ENCODE assay signal across 8 mouse cellular contexts in the genomic region with DNA sequence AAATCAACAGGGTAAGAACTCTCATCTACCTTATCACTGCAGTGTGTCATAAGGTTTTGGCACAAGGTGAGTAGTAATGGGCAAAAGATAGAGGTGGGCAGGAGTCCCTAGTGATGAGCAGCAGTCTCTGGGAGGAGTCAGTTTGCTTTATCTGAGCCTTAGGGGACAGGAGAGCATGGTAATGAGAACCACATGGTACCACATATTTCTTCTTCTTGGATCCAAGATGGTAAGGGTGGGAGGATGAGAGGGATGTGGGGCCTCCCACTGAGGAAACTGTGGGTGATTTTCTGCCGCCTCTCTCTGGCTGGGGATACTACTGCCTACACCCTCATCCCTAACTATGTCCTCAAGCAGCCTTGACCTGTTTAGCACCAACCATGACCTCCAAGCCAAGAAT.
DNase-seq lines count a peak whose midpoint lies in the region; ATAC-seq and TF ChIP-seq lines count a peak whose summit lies in the region.
"Had no signal": no experiment of that assay in that cellular context is flagged by ENCODE, and none has a peak within 500 bp of the region (broad histone marks: within the 10 kb centered on the region; RNA-seq: fewer than 3 reads in every experiment).

No protein-coding gene starts in this region.

- peak; percentile 25; the same call in 1 of the 2 replicates for ATAC-seq in embryonic facial prominence, embryonic 15.5 days (ENCODE audit: insufficient number of reproducible peaks, low FRiP score, low TSS enrichment, low read depth)
- peak; percentile 24; the same call in 1 of the 2 replicates for ATAC-seq in liver, embryonic 15.5 days (ENCODE audit: insufficient read depth)

- no peaks in the 10 kb centered on the region for H3K27me3 ChIP-seq in kidney, adult 2 months (replicated peaks; ENCODE audit: control insufficient read depth, insufficient read depth, low read length)
- H3K27me3 ChIP-seq in embryonic facial prominence, embryonic 10.5 days (replicated peaks; ENCODE audit: low read depth, poor library complexity, severe bottlenecking) = no peaks in the 10 kb centered on the region
- no peaks in the 10 kb centered on the region for H3K27me3 ChIP-seq in embryonic facial prominence, embryonic 15.5 days
- no peaks in the 10 kb centered on the region for H3K27me3 ChIP-seq in liver, embryonic 15.5 days

- no peaks in the 10 kb centered on the region for H3K9me3 ChIP-seq in embryonic facial prominence, embryonic 10.5 days
- no peaks in the 10 kb centered on the region for H3K9me3 ChIP-seq in embryonic facial prominence, embryonic 15.5 days (replicated peaks)
- H3K9me3 ChIP-seq in liver, embryonic 15.5 days (replicated peaks) = no peaks in the 10 kb centered on the region

- TF ChIP-seq CTCF in kidney, adult 2 months (conservative IDR thresholded peaks at IDR 0.05; ENCODE audit: insufficient read depth, insufficient read length, low read depth, low read length) = no peak

- H3K4me2 ChIP-seq in embryonic facial prominence, embryonic 15.5 days (replicated peaks) = no peak overlapping the region
- H3K4me2 ChIP-seq in liver, embryonic 15.5 days = no peak overlapping the region

- no peak for DNase-seq in kidney, adult 2 months
- no peak for DNase-seq in kidney, adult 11 months
- DNase-seq in embryonic facial prominence, embryonic 10.5 days (ENCODE audit: low spot score) = no peak
- DNase-seq in spleen, adult 18-20 months = no peak
- no peak for DNase-seq in right cerebral cortex, postnatal 10 days (ENCODE audit: low spot score in 2 of 2)

- H3K36me3 ChIP-seq in kidney, adult 2 months (ENCODE audit: control insufficient read depth, insufficient read depth, low read length) = no peaks in the 10 kb centered on the region
- peaks cover 66% of the 10 kb centered on the region for H3K36me3 ChIP-seq in embryonic facial prominence, embryonic 10.5 days (replicated peaks)
- no peaks in the 10 kb centered on the region for H3K36me3 ChIP-seq in embryonic facial prominence, embryonic 15.5 days
- no peaks in the 10 kb centered on the region for H3K36me3 ChIP-seq in liver, embryonic 15.5 days (replicated peaks)

- peaks cover 22% of the 10 kb centered on the region for H3K4me1 ChIP-seq in kidney, adult 2 months (ENCODE audit: control insufficient read depth, insufficient read depth, low read length)
- peaks cover 80% of the 10 kb centered on the region for H3K4me1 ChIP-seq in embryonic facial prominence, embryonic 10.5 days
- peaks cover 75% of the 10 kb centered on the region for H3K4me1 ChIP-seq in embryonic facial prominence, embryonic 15.5 days
- peaks cover 14% of the 10 kb centered on the region for H3K4me1 ChIP-seq in liver, embryonic 15.5 days (replicated peaks)

- H3K9ac ChIP-seq in embryonic facial prominence, embryonic 15.5 days = no peak overlapping the region
- no peak overlapping the region for H3K9ac ChIP-seq in liver, embryonic 15.5 days

- peak overlapping the region; percentile 88 for H3K27ac ChIP-seq in kidney, adult 2 months (ENCODE audit: insufficient read depth, low read depth, low read length)
- peak overlapping the region; percentile 77 for H3K27ac ChIP-seq in embryonic facial prominence, embryonic 10.5 days (replicated peaks)
- peak overlapping the region; percentile 86 for H3K27ac ChIP-seq in embryonic facial prominence, embryonic 15.5 days (replicated peaks)
- H3K27ac ChIP-seq in liver, embryonic 15.5 days (replicated peaks) = no peak overlapping the region
- H3K27ac ChIP-seq: macrophage had no signal

- TF ChIP-seq POLR2A in kidney, adult 2 months (IDR thresholded peaks at IDR 0.05; ENCODE audit: low read depth, low read length) = no peak

- WGBS in kidney, adult 2 months = 37% methylated on average over 1 of the region's 1 CpGs
- 40% methylated on average over 1 of the region's 1 CpGs for WGBS in embryonic facial prominence, embryonic 10.5 days
- WGBS in embryonic facial prominence, embryonic 15.5 days = 31% methylated on average over 1 of the region's 1 CpGs
- 78% methylated on average over 1 of the region's 1 CpGs for WGBS in liver, embryonic 15.5 days (ENCODE audit: insufficient replicate concordance)

- H3K4me3 ChIP-seq in kidney, adult 2 months (ENCODE audit: insufficient read depth, low read depth, low read length) = no peak overlapping the region
- peak overlapping the region; percentile 30; the same call in 1 of the 2 replicates for H3K4me3 ChIP-seq in embryonic facial prominence, embryonic 10.5 days
- no peak overlapping the region for H3K4me3 ChIP-seq in embryonic facial prominence, embryonic 15.5 days (replicated peaks)
- H3K4me3 ChIP-seq in liver, embryonic 15.5 days (replicated peaks) = no peak overlapping the region
